Mouse (Mus musculus) frontal cortex, postnatal 10 days (tissue): ENCODE data around the gene Frrs1.

Experiments
- DNase-seq, 2 experiments: peaks; one replicate each; pipeline ENCODE4 v3.0.0; 2022; ENCODE audit warnings: low spot score in 2 of 2, mixed read lengths in 1 of 2

Gene Frrs1

GRCm38 (mm10) chr3:116906596-116906995, 47.3 kb downstream of the Frrs1 start:
- no peak for DNase-seq

GRCm38 (mm10) chr3:116914374-116914773, 55.1 kb downstream of the Frrs1 start:
- no peak for DNase-seq

- no peak for DNase-seq
These were observed 55.7 kb downstream of the Frrs1 start for GRCm38 (mm10) chr3:116914931-116915330.

- no peak for DNase-seq
These were observed 57.8 kb downstream of the Frrs1 start for GRCm38 (mm10) chr3:116917016-116917415.

GRCm38 (mm10) chr3:116921535-116921934, 62.3 kb downstream of the Frrs1 start:
- no peak for DNase-seq

GRCm38 (mm10) chr3:116923042-116923441, 63.8 kb downstream of the Frrs1 start:
- DNase-seq: no peak

- no peak for DNase-seq
These were observed 69.7 kb downstream of the Frrs1 start for GRCm38 (mm10) chr3:116928994-116929393.

GRCm38 (mm10) chr3:116933158-116933557, 73.9 kb downstream of the Frrs1 start:
- no peak for DNase-seq

GRCm38 (mm10) chr3:116936934-116937691, 77.8 kb downstream of the Frrs1 start:
- DNase-seq: no peak

- DNase-seq: no peak
These were observed 81.7 kb downstream of the Frrs1 start for GRCm38 (mm10) chr3:116940804-116941558.

- DNase-seq: no peak
These were observed 82.4 kb downstream of the Frrs1 start for GRCm38 (mm10) chr3:116941559-116942117.

- DNase-seq: no peak
These were observed 83.5 kb downstream of the Frrs1 start for GRCm38 (mm10) chr3:116942751-116943150.

- DNase-seq: no peak
These were observed 84.2 kb downstream of the Frrs1 start for GRCm38 (mm10) chr3:116943422-116943821.

- no peak for DNase-seq
These were observed 87.2 kb downstream of the Frrs1 start for GRCm38 (mm10) chr3:116946476-116946875.

GRCm38 (mm10) chr3:116950665-116951115, 91.4 kb downstream of the Frrs1 start:
- DNase-seq: no peak

GRCm38 (mm10) chr3:116951489-116951888, 92.2 kb downstream of the Frrs1 start:
- no peak for DNase-seq

- no peak for DNase-seq
These were observed 93.1 kb downstream of the Frrs1 start for GRCm38 (mm10) chr3:116952242-116952899.

- DNase-seq: no peak
These were observed 94.1 kb downstream of the Frrs1 start for GRCm38 (mm10) chr3:116953366-116953765.

GRCm38 (mm10) chr3:116955061-116955460, 95.8 kb downstream of the Frrs1 start:
- DNase-seq: no peak
